Mouse (Mus musculus): ENCODE results near the gene Cdk11b.

DNA sequence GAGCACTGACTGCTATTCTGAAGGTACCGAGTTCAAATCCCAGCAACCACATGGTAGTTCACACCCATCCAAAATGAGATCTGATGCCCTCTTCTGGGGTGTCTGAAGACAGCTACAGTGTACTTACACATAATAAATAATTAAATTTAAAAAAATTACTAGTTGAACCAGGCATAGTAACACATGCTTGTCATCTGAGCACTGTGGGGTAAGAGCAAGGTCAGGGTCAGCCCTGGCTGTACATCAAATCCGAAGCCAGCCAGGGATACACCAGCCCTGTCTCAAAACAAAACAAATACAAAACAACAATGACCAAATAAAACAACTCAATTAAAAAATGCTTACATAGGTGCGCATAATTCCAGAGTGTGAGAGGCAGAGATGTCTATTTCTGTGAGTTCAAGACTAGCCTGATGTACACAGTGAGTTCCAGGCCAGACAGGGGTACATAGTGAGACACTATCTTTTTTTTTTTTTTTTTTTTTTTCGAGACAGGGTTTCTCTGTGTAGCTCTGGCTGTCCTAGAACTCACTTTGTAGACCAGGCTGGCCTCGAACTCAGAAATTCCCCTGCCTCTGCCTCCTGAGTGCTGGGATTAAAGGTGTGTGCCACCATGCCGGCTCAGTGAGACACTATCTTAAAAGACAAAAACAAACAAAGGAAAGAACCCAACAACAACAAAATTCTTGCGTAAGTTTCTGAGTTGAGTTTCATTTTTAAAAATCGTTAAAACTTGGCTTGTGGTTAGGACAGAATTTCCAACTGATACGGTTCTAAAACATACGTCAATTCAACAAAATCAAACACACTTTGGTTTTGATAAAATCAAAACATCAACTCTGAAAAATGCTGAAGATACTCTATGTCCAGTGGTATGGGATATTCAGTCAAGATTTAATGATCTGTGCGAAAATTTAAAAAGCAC, 24.5 kb upstream of the Cdk11b start:
- TF ChIP-seq NELFE (IDR thresholded peaks at IDR 0.05; ENCODE audit: low read depth, low read length) (no peak), CTCF (conservative IDR thresholded peaks at IDR 0.05 in 1 of 2, IDR thresholded peaks at IDR 0.05 in 1 of 2; ENCODE audit: low read depth in 2 of 2, low read length in 2 of 2) (no peak), JUND (conservative IDR thresholded peaks at IDR 0.05; ENCODE audit: low read depth, low read length) (no peak), TCF12 (IDR thresholded peaks at IDR 0.05; ENCODE audit: low read depth, low read length) (no peak), USF1 (IDR thresholded peaks at IDR 0.05; ENCODE audit: low read depth, low read length) (no peak), E2F4 (IDR thresholded peaks at IDR 0.05; ENCODE audit: insufficient replicate concordance, low read depth, low read length) (no peak), POLR2A (IDR thresholded peaks at IDR 0.05; ENCODE audit: low read depth, low read length) (no peak), MXI1 (IDR thresholded peaks at IDR 0.05; ENCODE audit: low read depth, low read length) (no peak), POLR2AphosphoS2 (IDR thresholded peaks at IDR 0.05; ENCODE audit: low read depth, low read length) (no peak), RAD21 (IDR thresholded peaks at IDR 0.05; ENCODE audit: low read depth, low read length) (no peak), HCFC1 (IDR thresholded peaks at IDR 0.05; ENCODE audit: low read depth, low read length) (no peak), ZNF384 (IDR thresholded peaks at IDR 0.05; ENCODE audit: low read depth, low read length) (peak; percentile 49; the same call in 1 of the 2 replicates)

Data from CH12.LX (cell line).